Mouse (Mus musculus) layer of hippocampus, postnatal 36 days (tissue): Measurements from ENCODE around the gene Magi2. TPM values are rescaled to one million over a fixed set of nuclear protein-coding genes. Genes with fewer than 3 reads are reported as not detected.
A peak's percentile ranks its signal among the peaks of the same experiment; 100 is the strongest.

Experiments
- DNase-seq, 2 experiments: peaks; one replicate each; pipeline ENCODE4 v3.0.0; 2022
- total RNA-seq, 2 experiments: library from RNA; stranded (reverse); gene quantifications; 2 replicates each; pipeline ENCODE4 v1.2.3; 2021

The Magi2 gene
- total RNA-seq, 2 experiments from 2014 or later, result 131 to 156 TPM

GRCm38 (mm10) chr5:20509606-20510005 is 1282.8 kb downstream of the Magi2 start:
- no peak for DNase-seq

DNA sequence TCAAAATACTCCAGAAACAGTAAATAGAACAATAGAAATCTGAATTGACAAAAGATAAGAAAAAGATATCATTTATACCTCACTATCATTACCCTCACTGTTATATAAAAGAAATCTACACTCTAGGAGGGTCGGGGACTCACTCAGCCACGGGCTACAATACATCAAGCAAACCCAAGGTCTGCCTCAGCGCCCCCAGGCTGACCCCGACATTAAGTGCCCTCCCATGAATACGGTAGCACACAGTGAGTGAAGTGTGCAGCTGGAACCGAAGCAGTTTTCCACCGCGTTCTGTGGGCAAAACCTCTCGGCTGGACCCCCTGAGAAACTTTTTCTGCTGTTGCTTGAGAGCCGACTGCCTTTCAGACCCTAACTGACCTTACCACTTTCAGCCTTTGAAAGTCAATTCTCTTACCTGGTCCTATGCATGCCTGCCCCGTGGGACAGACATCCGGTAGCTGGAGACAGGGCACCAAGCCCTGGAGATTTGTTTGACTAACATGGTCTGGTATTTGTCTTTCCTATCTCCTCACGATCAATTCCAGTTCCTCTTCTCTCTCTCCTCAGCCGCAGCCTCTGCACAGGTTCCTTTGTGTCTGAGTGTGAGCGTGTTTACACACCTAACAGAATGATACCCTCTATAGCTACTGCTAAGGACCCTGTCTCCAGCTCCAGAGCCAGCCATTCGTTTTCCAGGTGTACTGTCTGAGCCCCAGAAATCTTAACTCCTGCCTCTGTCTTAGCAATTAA is 1285.7 kb downstream of the Magi2 start:
- DNase-seq, result no peak

- no peak for DNase-seq
Observed at GRCm38 (mm10) chr5:20521639-20522038, 1294.8 kb downstream of the Magi2 start.

GRCm38 (mm10) chr5:20522047-20522446 is 1295.2 kb downstream of the Magi2 start:
- DNase-seq, result no peak

- DNase-seq, result no peak
Observed at GRCm38 (mm10) chr5:20523776-20524175, 1296.9 kb downstream of the Magi2 start.

DNA sequence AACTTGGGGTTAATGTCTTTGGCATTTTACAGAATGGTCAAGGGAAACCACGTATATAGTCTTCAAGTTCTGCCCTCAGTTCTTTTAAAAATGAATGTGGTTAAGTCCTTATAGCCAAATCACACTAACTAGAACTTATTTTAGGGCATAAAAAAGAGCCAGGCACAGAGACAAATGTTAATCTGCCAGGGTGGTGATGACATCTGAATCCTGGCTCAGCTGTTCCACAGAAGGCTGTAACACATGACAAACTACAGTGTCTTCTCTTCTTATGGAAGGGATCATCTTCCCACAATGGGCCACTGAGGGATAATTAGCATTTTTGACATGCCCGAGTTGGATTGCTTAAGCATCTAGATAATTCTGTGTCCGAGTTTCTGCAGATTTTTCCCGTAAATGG is 1299.8 kb downstream of the Magi2 start:
- peak in 1 of 2 experiments; percentile 21 for DNase-seq

DNA sequence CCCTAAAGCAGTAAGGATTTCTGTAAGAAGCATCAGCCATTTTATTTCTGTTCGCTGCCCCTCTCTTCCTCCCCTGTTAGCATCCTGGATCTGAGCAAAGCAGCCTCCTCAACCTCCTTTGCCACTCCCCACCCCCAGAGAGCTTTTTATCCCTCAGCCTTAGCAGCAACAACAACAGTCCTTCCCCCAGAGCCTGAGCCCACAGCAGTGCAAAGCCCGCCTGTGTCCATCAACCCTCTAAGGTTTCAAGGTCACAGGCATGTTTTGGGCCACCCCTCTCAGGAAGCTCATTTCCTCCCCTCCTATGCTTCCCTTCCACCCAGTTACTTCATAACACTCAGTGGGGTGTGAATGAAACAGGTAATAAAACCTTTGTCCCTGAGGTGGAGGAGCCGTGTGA is 1309.7 kb downstream of the Magi2 start:
- DNase-seq, result no peak

DNA sequence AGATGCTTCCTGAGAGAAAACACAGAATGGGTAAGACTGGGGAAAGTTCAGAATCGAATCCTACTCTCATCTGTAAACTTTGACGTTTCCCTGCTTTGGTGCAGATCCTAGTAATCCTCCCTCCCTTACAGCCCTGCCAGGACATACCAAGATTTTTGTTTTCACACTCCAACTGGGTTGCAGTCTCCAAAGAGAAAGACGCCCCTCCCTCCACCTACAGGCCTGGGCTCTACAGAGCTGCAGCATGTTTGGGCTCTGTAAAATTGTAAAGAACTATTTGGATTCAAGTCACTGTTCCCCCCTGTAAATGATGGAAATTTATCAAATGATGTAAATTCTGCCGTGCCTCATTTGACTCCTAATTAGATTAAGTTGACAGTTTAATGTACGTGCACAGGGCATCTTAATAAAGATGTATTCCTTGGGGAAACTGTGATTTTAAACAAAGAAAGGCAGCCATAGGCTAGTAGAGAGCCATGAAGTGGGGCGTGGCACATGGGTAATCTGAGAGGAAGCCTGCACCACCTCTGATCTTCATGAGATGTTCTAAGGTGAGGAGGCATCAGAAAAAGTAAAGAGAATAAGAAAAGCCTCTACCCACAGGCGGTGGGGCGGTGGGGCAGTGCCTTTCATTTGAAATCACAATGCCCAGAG is 1310.7 kb downstream of the Magi2 start:
- DNase-seq, result no peak

DNA sequence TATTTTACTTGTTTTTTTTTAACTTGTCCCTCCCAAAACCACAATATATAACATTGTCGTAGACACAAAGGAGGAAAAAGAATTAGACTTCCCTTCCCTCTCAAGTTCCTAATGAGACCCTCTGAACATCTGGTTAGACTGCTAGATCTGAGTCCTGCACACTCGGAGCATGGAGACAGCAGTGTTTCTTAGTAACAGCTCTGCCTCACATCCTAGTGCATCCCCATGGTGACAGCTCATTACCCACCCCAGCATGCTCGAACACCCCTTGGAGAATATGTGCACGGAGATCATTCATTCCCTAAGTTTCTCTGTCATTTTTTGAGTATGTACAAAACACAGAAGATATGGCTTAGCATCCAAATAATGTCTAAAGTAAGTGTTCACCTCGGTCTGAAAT is 1317.5 kb downstream of the Magi2 start:
- no peak for DNase-seq

DNA sequence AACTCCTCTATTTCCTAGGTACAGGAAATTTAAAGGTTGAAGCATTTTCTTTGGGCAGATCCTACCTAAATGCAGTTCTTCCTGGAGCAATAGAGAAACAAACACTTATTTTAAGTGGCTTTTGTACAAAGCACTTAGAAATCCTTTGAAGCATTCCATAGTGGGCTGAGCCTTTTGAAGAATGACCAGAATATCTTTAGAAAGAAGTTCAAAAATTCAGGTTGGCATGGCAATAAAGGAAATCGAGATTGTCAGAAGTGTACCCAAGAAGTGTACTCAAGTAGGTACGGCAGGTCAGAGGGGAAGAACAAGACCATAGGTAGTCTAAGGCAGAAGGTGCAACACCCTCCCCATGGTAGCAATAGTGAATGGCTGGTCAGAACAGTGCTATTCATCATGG is 1332.5 kb downstream of the Magi2 start:
- no peak for DNase-seq

DNA sequence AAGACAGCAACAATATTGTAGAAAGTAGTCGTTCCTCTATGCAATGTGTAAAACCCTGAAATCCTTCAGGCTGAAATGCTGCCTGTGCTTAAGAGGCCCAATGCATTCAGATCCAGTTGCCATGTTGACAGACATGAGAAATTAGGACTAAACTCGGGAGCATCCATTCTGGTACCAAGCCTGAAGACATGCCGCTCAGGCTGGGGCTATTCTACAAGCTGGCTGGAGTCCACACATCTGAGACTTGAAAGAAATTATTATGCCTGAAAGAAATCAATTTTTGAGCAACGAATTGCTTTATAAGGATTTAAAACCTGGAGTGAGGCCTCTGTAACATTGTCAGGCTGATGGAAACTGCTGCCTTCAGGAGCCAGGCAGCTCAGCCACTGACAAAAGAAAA is 1333.0 kb downstream of the Magi2 start:
- no peak for DNase-seq

- DNase-seq, result peak; percentile 70 to 73
Observed at GRCm38 (mm10) chr5:20568421-20568820, 1341.6 kb downstream of the Magi2 start.

DNA sequence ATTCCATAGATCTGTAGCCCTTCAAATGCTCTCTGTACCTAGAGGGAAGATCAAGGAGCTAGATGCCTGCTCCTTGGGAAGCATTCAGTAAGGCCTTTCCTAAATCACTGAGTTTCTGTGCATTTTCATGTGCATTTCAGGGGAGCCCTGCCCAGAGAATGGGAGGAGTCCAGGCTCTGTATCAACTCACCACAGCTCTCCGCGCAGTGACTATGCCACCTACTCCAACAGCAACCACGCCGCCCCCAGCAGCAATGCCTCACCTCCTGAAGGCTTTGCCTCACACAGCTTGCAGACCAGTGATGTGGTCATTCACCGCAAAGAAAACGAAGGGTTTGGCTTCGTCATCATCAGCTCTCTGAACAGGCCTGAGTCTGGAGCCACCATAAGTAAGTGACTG is 1342.1 kb downstream of the Magi2 start:
- no peak for DNase-seq

DNA sequence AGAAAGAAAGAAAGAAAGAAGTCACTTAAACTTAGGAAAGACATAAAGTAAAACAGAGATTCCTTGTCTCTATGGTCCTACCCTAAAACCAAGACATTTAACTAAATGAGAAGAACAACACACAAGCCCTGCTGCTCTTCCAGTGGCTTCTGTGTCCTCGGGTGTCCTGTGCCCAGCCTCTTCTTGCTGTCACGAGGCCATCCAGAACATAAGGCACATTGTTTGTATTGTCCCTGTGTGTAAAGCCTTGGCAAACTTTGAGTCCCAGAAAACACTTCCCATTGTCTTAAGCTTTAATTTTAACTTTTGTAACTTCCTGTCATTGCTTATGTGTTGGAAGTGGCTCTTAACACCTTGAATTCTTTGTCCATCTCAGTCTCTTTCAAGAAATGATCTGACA is 1348.0 kb downstream of the Magi2 start:
- no peak for DNase-seq

GRCm38 (mm10) chr5:20575798-20576197 is 1349.0 kb downstream of the Magi2 start:
- no peak for DNase-seq

GRCm38 (mm10) chr5:20576266-20576665 is 1349.4 kb downstream of the Magi2 start:
- no peak for DNase-seq

DNA sequence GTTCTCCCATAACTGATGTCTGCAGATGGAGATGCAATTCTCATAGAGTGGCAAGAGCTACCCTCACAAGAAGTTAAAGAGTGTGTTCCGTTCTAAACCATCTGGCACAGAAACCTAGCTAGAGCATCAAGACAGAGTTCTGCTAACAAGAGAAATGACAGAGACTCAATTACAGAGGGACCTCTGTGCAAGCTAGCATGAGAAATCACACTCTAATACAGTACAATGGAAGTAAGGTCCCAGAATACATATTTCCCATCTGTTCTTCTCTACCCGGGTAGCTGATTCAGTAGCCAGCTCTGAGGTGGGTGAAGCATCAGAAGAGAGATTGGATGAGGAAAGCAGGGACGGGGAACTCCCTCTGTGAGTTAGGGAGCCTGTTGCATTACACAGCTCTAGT is 1351.8 kb downstream of the Magi2 start:
- DNase-seq, result no peak

- DNase-seq, result no peak
Observed at GRCm38 (mm10) chr5:20580619-20581018, 1353.8 kb downstream of the Magi2 start.

DNA sequence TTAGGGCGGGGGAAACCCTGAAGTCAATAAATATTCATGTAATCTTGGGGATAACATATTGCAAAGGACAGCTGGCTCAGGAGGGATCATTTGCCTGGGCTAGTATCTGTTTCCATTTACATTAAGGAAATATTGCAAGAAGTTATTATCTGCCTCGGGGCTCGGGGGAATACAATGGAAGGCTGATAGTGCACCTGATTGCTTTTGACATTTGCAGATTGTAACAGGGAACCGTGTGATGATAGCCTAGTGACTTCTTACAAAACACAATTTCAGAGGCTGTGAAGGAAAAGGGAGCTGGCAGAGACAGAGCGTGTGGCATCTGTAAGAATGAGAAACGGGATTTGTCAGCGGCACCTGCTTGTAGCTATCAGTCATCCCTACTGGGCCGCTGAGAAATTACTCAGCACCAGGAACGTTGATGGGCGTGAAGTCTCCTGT is 1356.2 kb downstream of the Magi2 start:
- DNase-seq, result peak; percentile 24 to 37

DNA sequence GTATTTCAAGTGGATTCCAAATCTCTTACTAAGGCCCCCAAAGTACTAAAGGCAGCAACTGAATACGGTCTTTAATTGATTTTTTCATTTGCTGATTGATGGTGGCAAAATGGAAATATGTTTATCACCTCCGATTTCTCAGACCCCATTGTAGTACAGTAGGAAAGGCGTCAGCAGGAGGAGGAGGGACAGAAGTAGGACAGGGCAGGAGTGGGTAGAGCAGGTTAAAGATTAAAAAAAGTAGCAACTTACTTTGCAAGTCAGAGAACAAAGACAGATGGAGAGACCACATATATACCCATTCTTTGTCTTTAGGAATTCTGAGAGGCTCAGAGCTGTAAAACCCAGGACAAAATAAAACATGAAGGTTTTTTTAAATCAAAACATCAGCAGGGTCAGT is 1356.8 kb downstream of the Magi2 start:
- DNase-seq, result no peak

GRCm38 (mm10) chr5:20584769-20585168 is 1357.9 kb downstream of the Magi2 start:
- DNase-seq, result no peak

DNA sequence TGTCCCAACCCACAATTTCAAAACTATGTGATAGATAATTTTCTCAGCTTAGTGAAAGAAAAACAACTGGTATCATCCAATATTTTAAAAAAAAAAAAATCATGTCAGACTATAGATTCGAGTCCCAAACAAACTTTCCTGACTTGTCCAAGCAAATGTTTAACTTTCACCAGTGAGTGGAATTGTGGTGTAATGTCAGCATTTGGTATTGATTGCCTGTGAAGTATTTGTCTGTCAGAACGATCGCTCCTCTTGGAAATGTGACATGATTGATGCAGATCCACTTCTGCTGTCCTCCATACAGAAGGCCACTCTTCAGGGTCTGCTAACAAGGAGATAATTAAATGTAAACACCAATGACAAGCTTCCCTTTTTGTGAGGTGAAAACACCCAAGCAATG is 1362.9 kb downstream of the Magi2 start:
- no peak for DNase-seq

DNA sequence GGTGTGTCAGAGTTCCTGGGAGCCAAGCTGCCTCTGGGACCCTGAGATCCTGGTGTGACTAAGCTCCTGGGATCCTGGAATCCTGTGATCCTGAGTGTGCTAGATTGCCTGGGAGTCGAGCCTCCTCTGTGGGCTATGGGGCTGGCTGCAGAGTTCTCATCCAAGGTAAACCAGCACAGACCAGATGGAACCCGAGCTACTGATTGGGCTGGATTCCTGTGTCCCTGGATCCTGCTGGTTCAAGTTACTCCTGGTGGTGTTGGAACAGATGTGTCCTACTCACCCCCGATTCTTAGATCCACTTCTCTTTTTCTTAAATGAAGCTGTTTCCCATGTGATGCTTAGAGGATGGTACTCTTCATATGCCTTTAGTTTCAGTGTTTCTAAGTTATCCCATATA is 1371.4 kb downstream of the Magi2 start:
- DNase-seq, result no peak

- no peak for DNase-seq
Observed at GRCm38 (mm10) chr5:20603756-20604469, 1377.1 kb downstream of the Magi2 start.
